Mouse (Mus musculus): Measurements from ENCODE around the gene Ddx20.

The Ddx20 gene

GRCm38 (mm10) chr3:105669776-105670175 is 17.6 kb downstream of the Ddx20 start:
- in situ Hi-C loops (cut with MboI): loop anchor here (10.0 kb wide), 1 partner anchor 775 kb away; no protein-coding TSS in a partner anchor

- in situ Hi-C loops (cut with MboI): no loop called here
Observed at GRCm38 (mm10) chr3:105668161-105668560, 19.2 kb downstream of the Ddx20 start.

GRCm38 (mm10) chr3:105666996-105667523 is 20.3 kb downstream of the Ddx20 start:
- in situ Hi-C loops (cut with MboI): no loop called here

- in situ Hi-C loops (cut with MboI): no loop called here
Observed at GRCm38 (mm10) chr3:105665105-105665765, 22.1 kb downstream of the Ddx20 start.

GRCm38 (mm10) chr3:105663043-105663442 is 24.3 kb downstream of the Ddx20 start:
- in situ Hi-C loops (cut with MboI): no loop called here

- in situ Hi-C loops (cut with MboI): no loop called here
Observed at GRCm38 (mm10) chr3:105660530-105660929, 26.8 kb downstream of the Ddx20 start.

- in situ Hi-C loops (cut with MboI): no loop called here
Observed at GRCm38 (mm10) chr3:105655031-105655585, 32.3 kb downstream of the Ddx20 start.

- in situ Hi-C loops (cut with MboI): no loop called here
Observed at GRCm38 (mm10) chr3:105653544-105654380, 33.6 kb downstream of the Ddx20 start.

GRCm38 (mm10) chr3:105648889-105649567 is 38.3 kb downstream of the Ddx20 start:
- in situ Hi-C loops (cut with MboI): no loop called here

GRCm38 (mm10) chr3:105643566-105643965 is 43.8 kb downstream of the Ddx20 start:
- in situ Hi-C loops (cut with MboI): no loop called here

GRCm38 (mm10) chr3:105642186-105642585 is 45.2 kb downstream of the Ddx20 start:
- in situ Hi-C loops (cut with MboI): no loop called here

GRCm38 (mm10) chr3:105633021-105633420 is 54.4 kb downstream of the Ddx20 start:
- in situ Hi-C loops (cut with MboI): no loop called here

- in situ Hi-C loops (cut with MboI): no loop called here
Observed at GRCm38 (mm10) chr3:105632296-105632695, 55.1 kb downstream of the Ddx20 start.

All from mature B cell (primary cell).